Mouse (Mus musculus): Measurements from ENCODE around the gene Map2. TPM values are rescaled to one million over a fixed set of nuclear protein-coding genes. Genes with fewer than 3 reads are reported as not detected.

Map2 gene
- polyA plus RNA-seq (2015; fragmentation: Nextera tagmentation; extraction: Ambion mirVana) = 13.4 and 14.3 TPM in 2 replicates

- peak within 1 kb of the TSS; percentile 41; the same call in 1 of the 2 replicates for H3K27ac ChIP-seq
- no peaks in the 10 kb centered on the region for H3K36me3 ChIP-seq
- peaks cover 11% of the 10 kb centered on the region for H3K4me1 ChIP-seq
- peak within 1 kb of the TSS; percentile 46 for H3K9ac ChIP-seq
- peak within 1 kb of the TSS; percentile 55 for H3K4me3 ChIP-seq
- ATAC-seq (ENCODE audit: borderline replicate concordance, extremely low read depth, low FRiP score, low TSS enrichment) = peak; percentile 99
- WGBS = under 1% methylated on average over 43 of the region's 61 CpGs
- H3K4me2 ChIP-seq = peak within 1 kb of the TSS; percentile 77
- no peaks in the 10 kb centered on the region for H3K9me3 ChIP-seq
- H3K27me3 ChIP-seq = no peaks in the 10 kb centered on the region
These were observed at the start of gene Map2 for GRCm38 (mm10) chr1:66175041-66175665. TSS of gene Map2 (plus strand) at chr1:66175273.

- ATAC-seq (ENCODE audit: borderline replicate concordance, extremely low read depth, low FRiP score, low TSS enrichment) = no peak
These were observed 42.1 kb upstream of the Map2 start for GRCm38 (mm10) chr1:66133014-66133413.

GRCm38 (mm10) chr1:66135324-66135723, 39.7 kb upstream of the Map2 start:
- no peak overlapping the region for H3K4me2 ChIP-seq
- H3K9me3 ChIP-seq = no peaks in the 10 kb centered on the region
- ATAC-seq (ENCODE audit: borderline replicate concordance, extremely low read depth, low FRiP score, low TSS enrichment) = no peak
- H3K36me3 ChIP-seq = no peaks in the 10 kb centered on the region
- H3K27ac ChIP-seq = no peak overlapping the region
- H3K4me3 ChIP-seq = no peak overlapping the region
- no peak overlapping the region for H3K9ac ChIP-seq
- H3K4me1 ChIP-seq = no peaks in the 10 kb centered on the region
- H3K27me3 ChIP-seq = no peaks in the 10 kb centered on the region

More at GRCm38 (mm10) chr1:66133014-66133413, 42.1 kb upstream of the Map2 start:
- Histone ChIP-seq H3K9me3 (no peaks in the 10 kb centered on the region), H3K9ac (no peak overlapping the region), H3K4me2 (no peak overlapping the region), H3K4me1 (no peaks in the 10 kb centered on the region), H3K36me3 (no peaks in the 10 kb centered on the region), H3K27ac (no peak overlapping the region), H3K27me3 (no peaks in the 10 kb centered on the region), H3K4me3 (no peak overlapping the region)

DNA sequence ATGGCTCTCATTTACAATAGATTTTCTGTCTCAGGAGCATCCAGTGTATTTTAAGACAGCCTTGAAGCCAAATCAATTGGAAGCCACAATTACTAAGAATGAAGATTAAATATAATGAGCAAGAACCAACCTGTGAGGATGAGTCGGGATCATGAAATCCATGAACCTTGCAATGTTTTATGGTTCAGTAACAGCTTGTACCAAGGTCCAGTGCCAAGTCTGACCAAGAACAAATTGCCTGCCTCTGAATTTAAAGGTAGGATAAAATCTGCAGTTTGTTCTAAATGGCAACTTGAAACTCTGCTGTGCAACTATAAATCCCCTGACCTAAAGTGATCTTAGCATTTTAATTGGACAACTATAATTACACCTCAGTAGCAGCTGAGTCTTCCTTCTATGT, 34.4 kb upstream of the Map2 start:
- H3K36me3 ChIP-seq = no peaks in the 10 kb centered on the region
- no peaks in the 10 kb centered on the region for H3K27me3 ChIP-seq
- no peak overlapping the region for H3K4me2 ChIP-seq
- ATAC-seq (ENCODE audit: borderline replicate concordance, extremely low read depth, low FRiP score, low TSS enrichment) = no peak
- WGBS = 88% methylated on average over 1 of the region's 1 CpGs
- H3K4me1 ChIP-seq = no peaks in the 10 kb centered on the region
- no peak overlapping the region for H3K4me3 ChIP-seq
- no peak overlapping the region for H3K9ac ChIP-seq
- H3K27ac ChIP-seq = no peak overlapping the region
- H3K9me3 ChIP-seq = no peaks in the 10 kb centered on the region

DNA sequence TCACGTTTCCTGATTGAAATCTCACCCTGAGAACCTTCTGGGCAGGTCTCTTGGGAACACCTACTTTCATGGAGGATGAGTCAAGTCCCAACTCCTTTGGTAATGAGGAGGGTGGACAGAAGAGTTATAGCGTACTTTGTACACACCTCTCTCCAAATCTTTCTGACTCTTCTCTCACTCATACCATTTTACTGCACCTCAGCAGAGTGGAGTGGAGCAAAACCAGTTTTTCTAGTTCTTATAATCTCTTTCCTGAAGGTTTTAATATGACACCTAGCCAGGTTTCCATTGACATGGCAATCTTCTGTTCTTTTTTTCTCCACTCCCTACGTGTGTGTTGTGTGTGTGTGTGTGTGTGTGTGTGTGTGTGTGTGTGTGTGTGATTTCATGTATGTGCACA, 29.9 kb upstream of the Map2 start:
- H3K4me2 ChIP-seq = no peak overlapping the region
- no peak overlapping the region for H3K27ac ChIP-seq
- 51% methylated on average over 3 of the region's 3 CpGs for WGBS
- H3K36me3 ChIP-seq = no peaks in the 10 kb centered on the region
- H3K4me3 ChIP-seq = no peak overlapping the region
- H3K9me3 ChIP-seq = no peaks in the 10 kb centered on the region
- no peaks in the 10 kb centered on the region for H3K4me1 ChIP-seq
- H3K9ac ChIP-seq = no peak overlapping the region
- no peak for ATAC-seq (ENCODE audit: borderline replicate concordance, extremely low read depth, low FRiP score, low TSS enrichment)
- no peaks in the 10 kb centered on the region for H3K27me3 ChIP-seq

GRCm38 (mm10) chr1:66148825-66149514, 26.1 kb upstream of the Map2 start:
- Histone ChIP-seq H3K9me3 (no peaks in the 10 kb centered on the region), H3K4me2 (no peak overlapping the region), H3K27me3 (no peaks in the 10 kb centered on the region), H3K27ac (no peak overlapping the region), H3K4me3 (no peak overlapping the region), H3K36me3 (no peaks in the 10 kb centered on the region), H3K9ac (no peak overlapping the region), H3K4me1 (no peaks in the 10 kb centered on the region)
- WGBS = 58% methylated on average over 2 of the region's 2 CpGs
- ATAC-seq (ENCODE audit: borderline replicate concordance, extremely low read depth, low FRiP score, low TSS enrichment) = no peak

DNA sequence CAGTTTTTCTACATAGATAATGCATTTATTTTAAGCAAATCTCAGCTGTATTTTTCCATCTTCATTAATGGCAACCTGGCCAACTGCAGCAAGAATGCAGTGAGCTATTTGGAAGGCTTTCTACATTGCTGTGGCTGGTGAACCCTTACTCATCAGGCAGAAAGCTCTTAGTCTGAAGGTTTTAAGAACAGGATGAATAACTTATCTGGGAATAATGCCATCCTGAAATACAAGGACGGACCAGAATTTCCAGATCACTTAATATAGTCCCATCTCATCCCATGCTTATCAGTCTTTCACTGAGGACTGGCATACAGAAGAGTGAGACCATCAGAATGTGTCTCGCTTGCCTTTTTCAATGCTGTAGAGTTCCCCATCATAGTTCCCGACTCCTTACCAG, 24.3 kb upstream of the Map2 start:
- no peak overlapping the region for H3K4me2 ChIP-seq
- H3K4me3 ChIP-seq = no peak overlapping the region
- H3K27me3 ChIP-seq = no peaks in the 10 kb centered on the region
- no peaks in the 10 kb centered on the region for H3K4me1 ChIP-seq
- H3K9ac ChIP-seq = no peak overlapping the region
- no peak for ATAC-seq (ENCODE audit: borderline replicate concordance, extremely low read depth, low FRiP score, low TSS enrichment)
- no peak overlapping the region for H3K27ac ChIP-seq
- H3K9me3 ChIP-seq = no peaks in the 10 kb centered on the region
- H3K36me3 ChIP-seq = no peaks in the 10 kb centered on the region
- 82% methylated on average over 3 of the region's 3 CpGs for WGBS

DNA sequence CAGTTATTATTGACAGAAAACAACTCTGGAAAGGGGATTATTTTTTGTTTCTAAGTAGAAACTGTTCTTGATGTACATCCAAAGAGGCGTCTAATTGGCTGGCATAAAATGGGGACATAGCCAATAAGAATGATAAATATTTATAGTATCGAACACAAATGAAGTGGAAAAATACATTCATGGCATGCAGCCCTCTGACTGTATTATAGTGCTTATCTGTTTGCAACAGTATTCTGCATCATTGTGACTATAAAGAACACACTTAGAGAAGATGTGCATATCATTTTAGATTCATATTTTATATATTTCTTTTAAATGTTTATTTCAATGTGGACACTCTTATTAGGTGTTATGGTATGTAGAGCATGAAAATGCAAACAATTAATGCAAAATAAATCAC, 17.9 kb upstream of the Map2 start:
- WGBS = 51% methylated on average over 2 of the region's 2 CpGs
- H3K4me1 ChIP-seq = no peaks in the 10 kb centered on the region
- no peak overlapping the region for H3K27ac ChIP-seq
- no peaks in the 10 kb centered on the region for H3K9me3 ChIP-seq
- H3K4me2 ChIP-seq = no peak overlapping the region
- peak; percentile 87; the same call in 1 of the 2 replicates for ATAC-seq (ENCODE audit: borderline replicate concordance, extremely low read depth, low FRiP score, low TSS enrichment)
- no peak overlapping the region for H3K4me3 ChIP-seq
- H3K9ac ChIP-seq = no peak overlapping the region
- H3K27me3 ChIP-seq = no peaks in the 10 kb centered on the region
- no peaks in the 10 kb centered on the region for H3K36me3 ChIP-seq

DNA sequence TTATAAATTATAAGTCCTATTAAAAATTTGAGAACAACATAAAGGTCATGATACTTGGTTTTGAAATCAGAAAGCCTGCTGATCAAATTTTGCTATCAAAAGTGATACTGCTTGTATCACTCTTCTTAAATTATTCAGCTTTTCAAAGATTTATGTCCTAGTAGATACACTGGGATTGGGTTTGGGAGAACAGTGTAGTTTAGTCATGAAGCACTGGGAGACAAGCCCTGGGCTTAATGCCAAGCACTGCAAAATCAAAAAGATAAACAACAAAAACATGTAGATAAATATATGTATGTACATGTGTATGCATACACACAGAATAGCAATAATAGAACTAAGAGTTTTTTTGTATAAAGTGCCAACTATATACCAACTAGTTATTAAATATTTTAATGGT, 17.5 kb upstream of the Map2 start:
- no peaks in the 10 kb centered on the region for H3K9me3 ChIP-seq
- H3K4me1 ChIP-seq = no peaks in the 10 kb centered on the region
- H3K4me2 ChIP-seq = no peak overlapping the region
- no peak overlapping the region for H3K4me3 ChIP-seq
- ATAC-seq (ENCODE audit: borderline replicate concordance, extremely low read depth, low FRiP score, low TSS enrichment) = peak; percentile 84; the same call in 1 of the 2 replicates
- H3K9ac ChIP-seq = no peak overlapping the region
- H3K27ac ChIP-seq = no peak overlapping the region
- no peaks in the 10 kb centered on the region for H3K27me3 ChIP-seq
- no peaks in the 10 kb centered on the region for H3K36me3 ChIP-seq

DNA sequence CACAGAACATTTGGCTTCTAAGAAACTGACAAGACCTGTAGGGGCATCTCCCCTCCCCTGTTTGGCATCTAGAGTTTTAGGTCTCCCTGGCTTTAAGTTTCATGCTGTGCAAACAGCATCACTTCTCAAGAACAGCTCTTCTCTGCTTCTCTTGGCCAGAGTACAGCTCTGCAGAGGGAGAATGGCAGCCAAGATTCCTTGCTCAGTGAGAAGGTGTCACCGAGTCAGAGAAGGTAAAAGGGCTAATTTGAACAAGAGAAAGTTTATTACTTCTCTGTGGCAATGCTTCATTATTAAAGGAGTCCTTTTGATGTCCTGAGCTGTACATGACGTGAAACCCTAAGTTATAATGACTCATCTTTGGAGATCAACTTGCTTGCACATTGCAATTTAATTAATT, 10.4 kb upstream of the Map2 start:
- Histone ChIP-seq H3K4me3 (no peak overlapping the region), H3K9ac (no peak overlapping the region), H3K4me1 (no peaks in the 10 kb centered on the region), H3K9me3 (no peaks in the 10 kb centered on the region), H3K4me2 (no peak overlapping the region), H3K27me3 (no peaks in the 10 kb centered on the region), H3K36me3 (no peaks in the 10 kb centered on the region), H3K27ac (no peak overlapping the region)
- ATAC-seq (ENCODE audit: borderline replicate concordance, extremely low read depth, low FRiP score, low TSS enrichment) = no peak
- WGBS = 56% methylated on average over 2 of the region's 2 CpGs

DNA sequence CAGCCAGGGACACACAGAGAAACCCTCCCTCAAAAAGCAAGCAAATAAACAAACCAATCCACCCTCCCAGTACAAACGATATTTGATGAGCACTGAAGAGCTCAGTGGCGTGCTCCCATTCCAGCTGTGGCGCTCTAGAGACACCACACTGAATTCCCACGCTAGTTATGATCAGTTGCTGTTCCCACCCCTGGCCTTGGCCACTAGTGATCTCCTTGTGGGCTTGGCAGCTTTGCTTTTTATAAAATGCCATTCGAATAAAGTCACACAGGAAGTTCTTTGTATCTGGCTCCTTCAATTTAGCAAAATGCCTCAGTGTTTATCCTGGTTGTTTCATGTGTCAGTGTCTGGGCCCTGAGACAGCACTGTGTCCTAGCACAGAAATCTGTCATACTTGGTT, 6.4 kb upstream of the Map2 start:
- Histone ChIP-seq H3K4me3 (no peak overlapping the region), H3K9me3 (no peaks in the 10 kb centered on the region), H3K27me3 (no peaks in the 10 kb centered on the region), H3K27ac (no peak overlapping the region), H3K36me3 (no peaks in the 10 kb centered on the region), H3K4me1 (no peaks in the 10 kb centered on the region), H3K9ac (no peak overlapping the region), H3K4me2 (no peak overlapping the region)
- 35% methylated on average over 5 of the region's 5 CpGs for WGBS
- ATAC-seq (ENCODE audit: borderline replicate concordance, extremely low read depth, low FRiP score, low TSS enrichment) = peak; percentile 69; the same call in 1 of the 2 replicates

DNA sequence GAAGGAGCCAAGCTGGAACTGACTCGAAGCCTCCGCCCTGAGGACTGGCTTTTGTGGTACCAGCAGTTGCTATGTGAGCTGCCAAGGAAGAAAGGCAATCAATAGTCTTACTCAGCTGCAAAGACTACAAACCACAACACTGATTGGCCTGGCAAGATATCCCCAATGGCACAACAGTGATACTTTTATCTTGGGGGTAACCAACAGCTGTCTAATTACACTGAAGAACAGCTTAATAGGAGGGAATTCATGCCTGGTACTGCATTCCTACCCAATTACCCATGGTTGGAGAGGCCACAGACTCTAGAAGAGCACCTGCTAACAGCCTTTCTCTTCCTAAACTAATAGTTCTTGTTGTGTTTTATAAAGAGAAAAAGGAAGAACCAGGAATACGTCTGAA, 2.9 kb upstream of the Map2 start:
- Histone ChIP-seq H3K27me3 (no peaks in the 10 kb centered on the region), H3K27ac (no peak overlapping the region), H3K9ac (no peak overlapping the region), H3K4me3 (no peak overlapping the region), H3K9me3 (no peaks in the 10 kb centered on the region), H3K4me1 (peaks cover 11% of the 10 kb centered on the region), H3K36me3 (no peaks in the 10 kb centered on the region), H3K4me2 (no peak overlapping the region)
- no peak for ATAC-seq (ENCODE audit: borderline replicate concordance, extremely low read depth, low FRiP score, low TSS enrichment)
- WGBS = 81% methylated on average over 3 of the region's 3 CpGs

Data from lung, embryonic 15.5 days (tissue).